In the genomic region with DNA sequence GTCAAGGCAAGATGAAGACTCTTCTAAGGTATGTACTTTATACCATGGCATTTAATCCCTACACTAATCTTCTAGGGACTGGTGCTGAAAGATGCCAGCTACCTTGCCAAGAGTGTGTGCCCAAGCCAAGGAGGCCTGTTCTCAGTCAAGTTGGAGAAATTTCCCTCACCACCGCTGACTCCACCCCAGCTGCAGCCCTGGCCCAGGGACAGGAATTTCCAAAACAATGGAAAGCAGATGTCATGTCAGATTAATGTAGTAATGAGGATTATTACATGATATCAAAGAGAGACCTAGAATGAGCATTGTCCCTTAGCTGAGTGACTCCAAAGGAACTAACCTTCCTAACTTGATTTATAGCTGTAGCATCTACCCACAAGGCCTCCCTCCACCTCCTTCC, we compare ENCODE assay signal across 13 mouse cellular contexts. TPM values are rescaled to one million over a fixed set of nuclear protein-coding genes. Genes with fewer than 3 reads are reported as not detected.
DNase-seq lines count a peak whose midpoint lies in the region; TF ChIP-seq lines count a peak whose summit lies in the region.
"Had no signal": no experiment of that assay in that cellular context is flagged by ENCODE, and none has a peak within 500 bp of the region (broad histone marks: within the 10 kb centered on the region; RNA-seq: fewer than 3 reads in every experiment).

No protein-coding gene starts in this region.

- no peak for TF ChIP-seq CTCF in gastrocnemius, adult 2 months (IDR thresholded peaks at IDR 0.05)

- H3K4me3 ChIP-seq in gastrocnemius, adult 2 months: no peak overlapping the region; the same call in 1 of the 2 replicates
- H3K4me3 ChIP-seq: hindbrain, embryonic 15.5 days had no signal

- peak overlapping the region; percentile 74 for H3K27ac ChIP-seq in gastrocnemius, adult 2 months
- H3K27ac ChIP-seq: hindbrain, embryonic 15.5 days had no signal

- DNase-seq in gastrocnemius, adult 2 months: peak; percentile 49
- no peak for DNase-seq in gastrocnemius, postnatal 4 days (ENCODE audit: low spot score in 2 of 2)
- DNase-seq in Muller cell, postnatal 12 days (ENCODE audit: inconsistent ontology term): peak; percentile 69
- peak; percentile 29 for DNase-seq in heart, postnatal 25 days (ENCODE audit: low spot score)
- DNase-seq in lung, postnatal 14 days: peak; percentile 52
- no peak for DNase-seq in right cerebral cortex, postnatal 25 days
- no peak for DNase-seq in thymus, adult 18-20 months
- DNase-seq in layer of hippocampus, adult 18-20 months (ENCODE audit: low spot score in 2 of 2): no peak
- DNase-seq: lung, embryonic 14.5 days; spleen, adult 18-20 months; thymus, postnatal 36 days had no signal

- intact Hi-C loops in gastrocnemius, adult 2 months (cut with DNase I): no loop called here
- intact Hi-C loops in heart, postnatal 25 days (cut with DNase I): no loop called here

RNA-seq across cellular contexts. Expression of gene Stx3, which starts 8.3 kb away (rescaled TPM):
- total RNA-seq in gastrocnemius, adult 2 months (2021): 1 to 10 TPM; 1.7 to 2.6 TPM
- 1 to 10 TPM; 1.2 to 2.1 TPM for total RNA-seq in gastrocnemius, postnatal 4 days (2021)
- 1 to 10 TPM; 3.1 to 4.1 TPM for total RNA-seq in heart, postnatal 25 days (2021)
- 10 to 100 TPM; 28.2 to 30.0 TPM for total RNA-seq in layer of hippocampus, adult 18-20 months (2021)

RNA-seq across cellular contexts. Expression of gene Olfr1417, which starts 28.2 kb away (rescaled TPM):
- total RNA-seq in gastrocnemius, adult 2 months (2021): not detected
- total RNA-seq in gastrocnemius, postnatal 4 days (2021): not detected
- total RNA-seq in heart, postnatal 25 days (2021): not detected
- total RNA-seq in layer of hippocampus, adult 18-20 months (2021): not detected
- total RNA-seq: left cerebral cortex, postnatal 10 days had no signal

RNA-seq across cellular contexts. Expression of gene Mrpl16, which starts 40.7 kb away (rescaled TPM):
- total RNA-seq in gastrocnemius, adult 2 months (2021): 10 to 100 TPM; 51.6 to 69.4 TPM
- total RNA-seq in gastrocnemius, postnatal 4 days (2021): 10 to 100 TPM; 40.0 to 40.7 TPM
- 100 to 1,000 TPM; 103 to 108 TPM for total RNA-seq in heart, postnatal 25 days (2021)
- total RNA-seq in layer of hippocampus, adult 18-20 months (2021): 10 to 100 TPM; 35.3 to 36.1 TPM

RNA-seq across cellular contexts. Expression of gene Olfr1418, which starts 50.0 kb away (rescaled TPM):
- not detected for total RNA-seq in gastrocnemius, adult 2 months (2021)
- not detected for total RNA-seq in gastrocnemius, postnatal 4 days (2021)
- not detected for total RNA-seq in heart, postnatal 25 days (2021)
- total RNA-seq in layer of hippocampus, adult 18-20 months (2021): not detected
- total RNA-seq: left cerebral cortex, postnatal 10 days had no signal

Comparison
In these comparisons a context has a peak if more than half of its experiments do, and no peak if none do; other contexts are left out.
1. DNase-seq: peak in gastrocnemius, adult 2 months (single experiment), Muller cell, postnatal 12 days (single experiment), heart, postnatal 25 days (single experiment) and lung, postnatal 14 days (single experiment); none in gastrocnemius, postnatal 4 days (0 of 2), right cerebral cortex, postnatal 25 days (single experiment), thymus, adult 18-20 months (0 of 2) and layer of hippocampus, adult 18-20 months (0 of 2).
2. RNA of gene Stx3, which starts 8.3 kb away (total RNA-seq): 28.2 to 30.0 TPM in layer of hippocampus, adult 18-20 months; 3.1 to 4.1 TPM in heart, postnatal 25 days, 1.7 to 2.6 TPM in gastrocnemius, adult 2 months and 1.2 to 2.1 TPM in gastrocnemius, postnatal 4 days; every median in the first group is over 4 times any median in the second.